Mouse (Mus musculus) layer of hippocampus, postnatal 14 days (tissue): ENCODE measurements at regions not wholly inside any gene's neighbourhood (a gene's known extent, or its start where the extent isn't known, plus 50 kb on each side); places are given as distances from the start of the nearest gene placed in this dataset.
A peak's percentile ranks its signal among the peaks of the same experiment; 100 is the strongest.

Experiments used
- DNase-seq, 2 experiments: peaks; one replicate each; pipeline ENCODE4 v3.0.0; 2021 to 2022; ENCODE audit warnings: low spot score in 2 of 2, mixed read lengths in 1 of 2

- no peak for DNase-seq
Measured at GRCm38 (mm10) chr9:113421645-113422044, 286.4 kb downstream of the Pdcd6ip start.

GRCm38 (mm10) chr9:113421121-113421520, 286.9 kb downstream of the Pdcd6ip start:
- DNase-seq: no peak

GRCm38 (mm10) chr9:113419801-113420200, 288.3 kb downstream of the Pdcd6ip start:
- no peak for DNase-seq

GRCm38 (mm10) chr9:113417106-113417505, 291.0 kb downstream of the Pdcd6ip start:
- no peak for DNase-seq

GRCm38 (mm10) chr9:113415511-113415931, 292.5 kb downstream of the Pdcd6ip start:
- no peak for DNase-seq

GRCm38 (mm10) chr9:113414690-113415089, 293.4 kb downstream of the Pdcd6ip start:
- no peak for DNase-seq

GRCm38 (mm10) chr9:113413851-113414250, 294.2 kb downstream of the Pdcd6ip start:
- no peak for DNase-seq

GRCm38 (mm10) chr9:113411638-113412037, 296.4 kb downstream of the Pdcd6ip start:
- no peak for DNase-seq

- DNase-seq: no peak
Measured at GRCm38 (mm10) chr9:113408521-113408920, 299.5 kb downstream of the Pdcd6ip start.

GRCm38 (mm10) chr9:113394320-113394719, 313.7 kb downstream of the Pdcd6ip start:
- no peak for DNase-seq

- no peak for DNase-seq
Measured at GRCm38 (mm10) chr9:113387356-113387755, 320.7 kb downstream of the Pdcd6ip start.

GRCm38 (mm10) chr9:113381591-113382110, 326.4 kb downstream of the Pdcd6ip start:
- DNase-seq: peak in 1 of 2 experiments; percentile 9

- DNase-seq: peak in 1 of 2 experiments; percentile 10
Measured at GRCm38 (mm10) chr9:113380408-113381129, 327.5 kb downstream of the Pdcd6ip start.

GRCm38 (mm10) chr9:113378525-113378924, 329.5 kb downstream of the Pdcd6ip start:
- DNase-seq: no peak

GRCm38 (mm10) chr9:113371718-113372306, 336.2 kb downstream of the Pdcd6ip start:
- DNase-seq: no peak

- DNase-seq: no peak
Measured at GRCm38 (mm10) chr9:113347942-113348341, 360.1 kb downstream of the Pdcd6ip start.

- DNase-seq: peak; percentile 33 to 39
Measured at GRCm38 (mm10) chr9:113346531-113346930, 361.5 kb downstream of the Pdcd6ip start.

GRCm38 (mm10) chr9:113342131-113342530, 365.9 kb downstream of the Pdcd6ip start:
- peak in 1 of 2 experiments; percentile 25 for DNase-seq

- DNase-seq: no peak
Measured at GRCm38 (mm10) chr9:113340838-113341237, 367.2 kb downstream of the Pdcd6ip start.

- DNase-seq: no peak
Measured at GRCm38 (mm10) chr9:113340036-113340435, 368.0 kb downstream of the Pdcd6ip start.

- no peak for DNase-seq
Measured at GRCm38 (mm10) chr9:113324489-113324888, 383.6 kb downstream of the Pdcd6ip start.
